Mouse (Mus musculus) heart, postnatal 0 days (tissue): ENCODE data around the gene Crygc. TPM values are rescaled to one million over a fixed set of nuclear protein-coding genes. Genes with fewer than 3 reads are reported as not detected.

Experiments used
- ATAC-seq: fragments of 200-750 bp; cut with Nextera tagmentation; 2 replicates; pipeline ENCODE4 v1.8.0; 2017; ENCODE audit warnings: low read depth, moderate number of reproducible peaks, moderate library complexity; ENCODE audit not compliant: insufficient read depth
- DNase-seq: peaks from one replicate; pipeline ENCODE4 v3.0.0-alpha.2; 2016; ENCODE audit warnings: low spot score
- H3K27ac ChIP-seq: fragments of 300-500 bp; sonication (generic); 2 replicates; pipeline ENCODE4 v1.5.1; 2014; ENCODE audit warnings: low read depth, mild to moderate bottlenecking
- H3K27me3 ChIP-seq: fragments of 300-500 bp; sonication (generic); 2 replicates; pipeline ENCODE4 v1.6.1; 2014; ENCODE audit warnings: low read length, mixed read lengths; ENCODE audit not compliant: control insufficient read depth, insufficient read depth
- H3K36me3 ChIP-seq: fragments of 300-500 bp; sonication (generic); replicated peaks from 2 replicates; pipeline ENCODE4 v1.6.1; 2014; ENCODE audit warnings: low read length, mixed read lengths; ENCODE audit not compliant: control insufficient read depth, insufficient read depth
- H3K4me1 ChIP-seq: fragments of 300-500 bp; sonication (generic); 2 replicates; pipeline ENCODE4 v1.6.1; 2014; ENCODE audit warnings: antibody characterized with exemption; ENCODE audit not compliant: control insufficient read depth, insufficient read depth
- H3K4me2 ChIP-seq: fragments of 300-500 bp; sonication (generic); 2 replicates; pipeline ENCODE4 v1.6.1; 2014; ENCODE audit warnings: low read depth, mild to moderate bottlenecking, low read length, moderate library complexity
- H3K4me3 ChIP-seq: fragments of 300-500 bp; sonication (generic); 2 replicates; pipeline ENCODE4 v1.5.1; 2014; ENCODE audit warnings: low read depth, low read length
- H3K9ac ChIP-seq: fragments of 300-500 bp; sonication (generic); replicated peaks from 2 replicates; pipeline ENCODE4 v1.6.1; 2014; ENCODE audit warnings: low read depth, low read length, mixed read lengths
- H3K9me3 ChIP-seq: fragments of 300-500 bp; sonication (generic); replicated peaks from 2 replicates; pipeline ENCODE4 v1.6.1; 2016; ENCODE audit warnings: low read length; ENCODE audit not compliant: control insufficient read depth
- CTCF ChIP-seq: IDR thresholded peaks from 2 replicates; pipeline ENCODE4 v1.5.1; 2016; ENCODE audit warnings: antibody characterized with exemption, control low read depth, low read depth
- EP300 ChIP-seq: IDR thresholded peaks from 2 replicates; pipeline ENCODE4 v1.6.1; 2016; ENCODE audit warnings: antibody characterized with exemption, low read depth
- WGBS: fragments of 180-500 bp; shearing (Covaris S2); extraction: QIAGEN DNeasy Blood & Tissue Kit; methylation state at CpG from one replicate; pipeline ENCODE4 v1.1.7; 2014; 5-methylcytosine and 5-hydroxymethylcytosine counted together
- polyA plus RNA-seq: library from polyadenylated mRNA; unstranded; fragments of >200 nt; fragmentation: Nextera tagmentation; extraction: Ambion mirVana; gene quantifications from 2 replicates; pipeline ENCODE4 v1.2.1, GENCODE M21; 2015
- total RNA-seq: library from RNA; depleted of rRNA; stranded (reverse); fragments of >200 nt; gene quantifications from 2 replicates; pipeline ENCODE4 v1.2.3, GENCODE M21; 2014; ENCODE audit warnings: low replicate concordance

Gene Crygc
- total and polyA plus RNA-seq, 2 experiments from 2014 or later: not detected

GRCm38 (mm10) chr1:65103273-65103672 lies 29.8 kb upstream of the Crygc start, which contains the start of gene Cryga:
Gene Cryga (minus strand): TSS chr1:65103373.
- ATAC-seq: no peak
- TF ChIP-seq EP300 (no peak), CTCF (no peak)
- H3K4me3 ChIP-seq: no peak within 1 kb of the TSS

GRCm38 (mm10) chr1:65096953-65097352 lies 23.5 kb upstream of the Crygc start:
- Histone ChIP-seq H3K27ac (no peak overlapping the region), H3K27me3 (no peaks in the 10 kb centered on the region), H3K4me3 (no peak overlapping the region), H3K9ac (no peak overlapping the region), H3K4me2 (no peak overlapping the region), H3K4me1 (no peaks in the 10 kb centered on the region), H3K9me3 (no peaks in the 10 kb centered on the region), H3K36me3 (no peaks in the 10 kb centered on the region)
- 81% methylated on average over 3 of the region's 3 CpGs for WGBS
- TF ChIP-seq CTCF (no peak), EP300 (no peak)
- ATAC-seq (no peak), DNase-seq (no peak)

More at GRCm38 (mm10) chr1:65103273-65103672, 29.8 kb upstream of the Crygc start, which contains the start of gene Cryga:
- H3K9ac ChIP-seq: no peak within 1 kb of the TSS
- WGBS: 81% methylated on average over 11 of the region's 11 CpGs
- no peak for DNase-seq
- H3K4me2 ChIP-seq: no peak within 1 kb of the TSS
- H3K36me3 ChIP-seq: no peaks in the 10 kb centered on the region
- H3K27me3 ChIP-seq: no peaks in the 10 kb centered on the region
- no peaks in the 10 kb centered on the region for H3K4me1 ChIP-seq
- H3K27ac ChIP-seq: no peak within 1 kb of the TSS
- H3K9me3 ChIP-seq: no peaks in the 10 kb centered on the region

GRCm38 (mm10) chr1:65091566-65091965 lies 18.1 kb upstream of the Crygc start:
- Histone ChIP-seq H3K4me3 (no peak overlapping the region), H3K9ac (no peak overlapping the region), H3K27me3 (no peaks in the 10 kb centered on the region), H3K4me2 (no peak overlapping the region), H3K9me3 (no peaks in the 10 kb centered on the region), H3K27ac (no peak overlapping the region), H3K4me1 (no peaks in the 10 kb centered on the region), H3K36me3 (no peaks in the 10 kb centered on the region)
- TF ChIP-seq EP300 (no peak), CTCF (no peak)
- 82% methylated on average over 3 of the region's 3 CpGs for WGBS
- DNase-seq (no peak), ATAC-seq (no peak)

GRCm38 (mm10) chr1:65090370-65090769 lies 16.9 kb upstream of the Crygc start:
- no peak overlapping the region for H3K4me3 ChIP-seq
- no peaks in the 10 kb centered on the region for H3K9me3 ChIP-seq
- ATAC-seq: no peak
- no peaks in the 10 kb centered on the region for H3K36me3 ChIP-seq
- no peaks in the 10 kb centered on the region for H3K27me3 ChIP-seq
- no peak overlapping the region for H3K27ac ChIP-seq
- DNase-seq: no peak
- H3K4me2 ChIP-seq: no peak overlapping the region
- no peaks in the 10 kb centered on the region for H3K4me1 ChIP-seq
- TF ChIP-seq CTCF (no peak), EP300 (no peak)
- no peak overlapping the region for H3K9ac ChIP-seq
- 43% methylated on average over 2 of the region's 2 CpGs for WGBS

GRCm38 (mm10) chr1:65088567-65089356 lies 15.3 kb upstream of the Crygc start:
- Histone ChIP-seq H3K27me3 (no peaks in the 10 kb centered on the region), H3K27ac (no peak overlapping the region), H3K4me3 (no peak overlapping the region), H3K9ac (no peak overlapping the region), H3K9me3 (no peaks in the 10 kb centered on the region), H3K4me2 (no peak overlapping the region), H3K36me3 (no peaks in the 10 kb centered on the region), H3K4me1 (no peaks in the 10 kb centered on the region)
- no peak for TF ChIP-seq CTCF
- no peak for TF ChIP-seq EP300
- DNase-seq: no peak
- WGBS: 55% methylated on average over 6 of the region's 6 CpGs
- ATAC-seq: no peak

GRCm38 (mm10) chr1:65082188-65082587 lies 8.7 kb upstream of the Crygc start, which contains the start of gene Crygb:
Gene Crygb (minus strand): TSS chr1:65082288.
- no peaks in the 10 kb centered on the region for H3K9me3 ChIP-seq
- DNase-seq (no peak), ATAC-seq (no peak)
- no peak within 1 kb of the TSS for H3K4me2 ChIP-seq
- H3K36me3 ChIP-seq: no peaks in the 10 kb centered on the region
- no peaks in the 10 kb centered on the region for H3K27me3 ChIP-seq
- no peak for TF ChIP-seq EP300
- no peak for TF ChIP-seq CTCF
- H3K4me1 ChIP-seq: no peaks in the 10 kb centered on the region
- no peak within 1 kb of the TSS for H3K9ac ChIP-seq
- H3K4me3 ChIP-seq: no peak within 1 kb of the TSS
- 44% methylated on average over 7 of the region's 7 CpGs for WGBS
- no peak within 1 kb of the TSS for H3K27ac ChIP-seq
